Mouse (Mus musculus): ENCODE data around the gene Inca1.
A peak's percentile ranks its signal among the peaks of the same experiment; 100 is the strongest.

Inca1 gene

DNA sequence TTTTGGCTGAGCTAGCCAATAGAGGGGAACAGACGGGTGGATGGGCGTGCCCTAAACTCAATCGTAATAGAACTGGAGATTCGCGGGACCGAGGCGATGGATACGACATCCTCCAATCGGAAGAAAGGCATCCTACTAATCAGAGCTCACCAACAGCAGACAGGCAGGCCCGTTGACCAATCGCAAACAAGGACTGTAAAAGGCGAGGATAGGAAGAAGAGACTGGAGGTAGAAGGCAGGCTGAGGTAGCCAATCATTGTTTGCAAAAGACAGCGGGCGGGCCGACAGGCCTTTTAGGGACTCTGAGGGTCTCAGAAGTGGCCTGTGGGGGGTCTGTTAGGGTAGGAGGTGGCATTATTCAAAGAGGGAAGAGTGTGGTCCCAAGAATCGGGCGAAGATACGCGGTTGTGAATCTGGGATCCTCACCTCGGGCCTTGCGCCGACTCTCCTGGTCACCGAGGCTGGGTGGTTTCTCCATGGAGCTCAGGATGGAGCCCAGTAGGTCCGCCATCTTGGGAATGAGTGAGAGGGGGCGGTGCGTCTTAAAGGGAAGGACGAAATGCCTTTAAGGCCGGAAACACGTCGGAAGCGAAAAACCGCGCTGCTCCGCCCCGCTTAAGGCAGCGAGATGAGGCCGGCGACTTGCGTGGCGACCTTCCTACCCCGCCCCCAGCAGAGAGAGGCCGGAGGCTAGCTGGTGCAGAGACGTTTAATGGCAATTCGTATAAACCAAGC lies 31.0 kb downstream of the Inca1 start, which contains the start of gene Spag7:
Gene Spag7, minus strand, starts transcription at position 646 of the 735 bp plus-strand sequence.
- DNase-seq, result peak; percentile 100

- DNase-seq, result no peak
Observed at GRCm38 (mm10) chr11:70668335-70668770, 31.6 kb downstream of the Inca1 start.

DNA sequence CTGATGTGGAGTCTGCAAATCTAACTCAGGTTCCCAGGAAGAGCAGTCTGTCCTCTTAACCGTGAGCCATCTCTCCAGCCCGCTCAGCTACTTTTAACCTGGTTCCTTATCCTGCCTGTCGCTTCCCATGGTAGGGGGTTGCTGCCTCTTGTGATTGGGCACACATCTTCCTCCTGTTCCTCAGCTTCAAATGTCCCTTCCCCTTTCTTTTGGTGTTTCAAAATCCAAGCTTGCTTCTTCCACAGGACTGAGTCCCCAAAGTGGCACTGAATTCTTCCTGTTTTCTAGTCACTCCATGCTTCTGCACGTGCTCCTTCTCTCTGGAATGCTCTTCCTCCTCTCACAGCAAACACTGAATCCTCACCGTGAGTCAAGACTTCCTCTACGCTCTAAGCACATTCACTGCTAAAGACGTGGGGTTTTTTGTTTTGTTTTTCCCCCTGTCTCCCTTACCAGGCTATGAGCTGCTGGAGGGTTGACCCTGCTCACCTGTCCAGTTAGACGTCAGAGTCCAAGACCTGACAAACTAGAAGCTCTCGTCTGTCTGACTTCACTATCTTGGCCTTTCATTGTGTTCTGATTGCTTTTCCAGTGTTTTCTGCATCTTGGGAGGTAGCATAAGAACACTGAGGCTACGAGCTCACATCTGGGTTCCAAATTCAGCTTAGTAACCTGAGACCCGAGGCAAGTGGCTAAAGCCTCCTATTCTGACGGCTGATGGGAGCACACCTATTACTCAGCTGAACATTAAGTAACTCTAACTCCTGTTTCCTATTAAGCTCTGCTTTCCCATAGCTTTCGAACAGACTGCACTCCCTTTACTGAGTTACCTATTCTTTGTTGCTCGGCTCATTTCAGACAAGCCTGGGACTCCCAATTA lies 32.4 kb downstream of the Inca1 start:
- no peak for DNase-seq

- DNase-seq, result no peak
Observed at GRCm38 (mm10) chr11:70666687-70667086, 33.3 kb downstream of the Inca1 start.

GRCm38 (mm10) chr11:70664741-70665140 lies 35.2 kb downstream of the Inca1 start:
- DNase-seq, result no peak

GRCm38 (mm10) chr11:70663957-70664356 lies 36.0 kb downstream of the Inca1 start:
- no peak for DNase-seq

DNA sequence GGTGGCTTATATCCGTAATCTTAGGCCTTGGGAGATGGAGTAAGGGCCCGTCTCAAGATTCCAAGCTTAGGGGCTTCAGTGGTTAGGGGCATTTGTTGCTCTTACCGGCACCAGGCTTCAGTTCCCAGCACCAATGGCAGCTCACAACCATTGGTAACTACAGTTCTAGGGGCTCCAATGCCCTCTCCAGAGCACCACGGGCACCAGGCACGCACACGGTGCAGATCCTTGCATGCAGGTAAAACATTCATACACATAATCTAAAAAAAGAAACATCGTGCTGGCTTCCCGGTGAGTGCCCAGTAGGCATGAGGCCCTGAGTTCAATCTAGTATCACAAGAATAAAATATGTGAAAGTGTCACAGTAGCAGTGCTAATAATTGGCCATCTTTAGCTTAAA lies 36.9 kb downstream of the Inca1 start:
- DNase-seq, result no peak

GRCm38 (mm10) chr11:70660571-70660970 lies 39.4 kb downstream of the Inca1 start:
- no peak for DNase-seq

DNA sequence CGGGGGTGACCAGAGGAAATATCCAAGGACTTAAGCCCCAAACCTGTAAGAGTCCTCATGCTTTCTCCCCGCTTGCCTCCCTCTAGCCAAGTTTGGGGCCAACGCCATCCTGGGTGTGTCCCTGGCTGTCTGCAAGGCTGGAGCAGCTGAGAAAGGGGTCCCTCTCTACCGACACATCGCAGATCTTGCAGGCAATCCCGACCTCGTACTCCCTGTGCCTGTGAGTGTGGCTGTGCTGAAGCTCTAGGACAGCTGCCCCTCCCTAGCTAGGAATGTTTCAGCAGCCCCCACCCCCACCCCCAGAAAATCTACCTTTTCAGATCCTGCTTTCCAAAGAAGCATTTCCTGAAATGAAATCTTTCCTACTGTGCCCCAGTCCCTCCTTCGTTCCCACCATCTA lies 41.0 kb downstream of the Inca1 start:
- no peak for DNase-seq

DNA sequence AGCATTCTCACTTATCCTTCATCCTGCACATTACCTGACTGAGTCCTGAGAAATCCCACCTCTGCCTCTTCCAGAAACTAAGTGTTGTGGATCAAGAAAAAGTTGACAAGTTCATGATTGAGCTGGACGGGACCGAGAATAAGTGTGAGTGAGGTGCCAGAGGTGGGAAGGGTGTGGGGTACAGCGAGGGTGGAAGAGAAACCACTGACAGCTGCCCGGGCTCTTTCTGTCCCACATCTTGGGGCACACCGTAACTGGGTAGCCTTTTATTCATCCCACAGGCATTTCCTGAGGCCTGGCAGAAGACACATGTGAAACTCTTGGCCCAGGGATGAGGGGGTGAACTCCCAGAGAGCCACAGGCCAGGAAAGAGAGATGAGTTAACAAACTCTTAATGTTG lies 41.4 kb downstream of the Inca1 start:
- no peak for DNase-seq

- DNase-seq, result no peak
Observed at GRCm38 (mm10) chr11:70657991-70658390, 42.0 kb downstream of the Inca1 start.

DNA sequence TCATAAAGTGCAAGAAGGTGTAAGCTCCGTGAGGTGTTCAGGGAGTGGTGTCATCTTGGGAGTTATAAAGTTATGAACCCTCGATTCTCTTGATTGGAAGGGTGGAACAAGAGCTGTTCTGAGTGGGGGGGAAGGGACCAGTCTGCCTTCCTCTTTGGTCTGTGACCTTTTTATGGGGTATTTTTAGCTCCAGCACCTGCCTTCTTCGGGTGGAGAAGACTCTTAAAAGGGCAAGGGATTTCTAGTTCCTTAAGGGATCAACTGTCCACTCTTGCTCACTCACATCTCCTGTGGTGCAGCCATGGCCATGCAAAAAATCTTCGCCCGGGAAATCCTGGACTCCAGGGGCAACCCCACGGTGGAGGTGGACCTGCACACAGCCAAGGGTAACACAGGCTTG lies 42.4 kb downstream of the Inca1 start:
- no peak for DNase-seq

GRCm38 (mm10) chr11:70656964-70657363 lies 43.0 kb downstream of the Inca1 start, which contains the start of gene Eno3:
Gene Eno3, plus strand, starts transcription at chr11:70657202.
- peak in 1 of 2 experiments; percentile 47 for DNase-seq

- DNase-seq, result peak; percentile 71
Observed at GRCm38 (mm10) chr11:70656456-70656927, 43.5 kb downstream of the Inca1 start.

- peak; percentile 47 to 79 for DNase-seq
Observed at GRCm38 (mm10) chr11:70655571-70656455, 44.1 kb downstream of the Inca1 start.

- peak; percentile 84 to 92 for DNase-seq
Observed at GRCm38 (mm10) chr11:70654923-70655570, 44.9 kb downstream of the Inca1 start.

DNA sequence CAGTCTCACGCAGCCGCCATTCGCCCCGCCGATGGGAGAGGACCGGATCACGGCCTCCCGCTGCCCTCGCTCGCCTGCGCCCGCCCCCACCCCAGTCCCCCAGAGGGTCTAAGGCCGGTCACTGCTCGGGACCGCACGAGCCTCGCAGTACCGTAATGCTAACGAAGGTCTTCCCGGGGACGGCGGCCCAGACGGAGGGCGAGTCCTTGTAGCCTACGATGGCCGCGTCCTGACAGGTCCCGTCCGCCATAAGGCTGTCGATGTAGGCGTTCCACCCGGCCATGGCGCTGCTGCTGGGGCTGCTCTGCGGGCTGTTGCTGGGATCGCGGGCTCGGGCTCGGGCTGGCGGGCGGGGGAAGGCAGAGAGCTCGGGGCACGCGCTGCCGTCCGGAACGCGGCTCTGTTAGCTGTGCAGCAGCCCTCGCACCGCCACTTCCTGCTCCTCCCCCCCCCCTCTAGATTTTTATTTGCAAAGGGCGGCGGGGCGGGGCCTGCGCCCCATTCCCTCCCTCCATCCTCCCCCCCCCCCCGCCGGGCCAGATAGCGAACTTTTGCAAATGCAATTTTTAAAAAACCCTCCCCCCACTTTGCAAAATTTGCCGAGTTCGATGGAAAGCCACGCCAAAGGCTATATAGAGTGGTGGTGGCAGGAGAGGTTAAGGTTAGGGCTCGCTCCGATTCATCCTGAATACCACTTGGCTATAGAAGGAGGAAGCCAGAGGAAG lies 45.6 kb downstream of the Inca1 start, which contains the start of gene Pfn1:
Gene Pfn1, minus strand, starts transcription at position 447 of the 725 bp plus-strand sequence.
- peak; percentile 86 to 90 for DNase-seq

DNA sequence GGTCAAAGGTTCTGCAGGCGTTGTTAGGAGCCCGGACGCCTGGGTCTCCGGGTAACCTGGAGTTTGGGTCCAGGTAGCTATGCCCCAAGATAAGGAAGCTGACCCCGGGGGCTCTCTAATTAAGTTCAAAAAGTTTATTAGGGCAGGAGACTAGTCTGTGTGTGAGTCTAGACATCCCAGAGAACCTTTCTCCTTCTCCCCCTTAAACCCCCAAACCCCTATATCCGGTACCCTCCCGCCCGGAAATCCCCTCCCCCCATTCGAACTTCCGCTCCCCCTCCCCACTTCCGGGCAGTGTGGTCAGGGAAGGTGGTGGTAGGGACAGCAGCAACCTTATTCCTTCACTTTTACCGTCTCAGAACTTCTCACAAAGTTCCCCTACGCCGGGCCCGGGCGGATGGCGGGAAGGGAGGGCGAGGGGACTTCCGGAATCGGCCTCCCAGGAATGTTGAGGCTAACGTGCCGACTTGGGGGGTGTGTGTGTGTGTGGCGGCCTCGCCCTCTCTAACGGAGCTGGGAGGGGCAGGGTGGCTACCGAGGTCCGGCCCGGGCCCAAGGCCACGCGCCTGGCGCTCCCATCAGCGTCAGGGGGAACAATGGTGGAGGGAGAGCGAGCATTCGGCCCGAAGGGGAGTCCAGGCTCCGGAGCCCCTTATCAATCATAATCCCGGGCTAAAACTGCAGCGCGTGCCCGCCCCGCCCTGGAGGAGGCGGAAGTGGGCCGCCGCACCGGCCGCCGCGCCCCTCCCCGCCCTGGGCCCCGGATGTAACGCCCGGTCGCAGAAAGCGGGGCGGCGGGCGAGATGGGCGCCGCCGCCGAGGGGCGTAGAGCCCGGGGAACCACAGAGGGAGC lies 46.4 kb downstream of the Inca1 start:
- DNase-seq, result peak; percentile 63 to 84

- peak in 1 of 2 experiments; percentile 17 for DNase-seq
Observed at GRCm38 (mm10) chr11:70652884-70653344, 47.0 kb downstream of the Inca1 start.

All from kidney, postnatal 25 days (tissue).